Mouse (Mus musculus) testis, adult 2 months (tissue): ENCODE results near the gene Galnt10. TPM values are rescaled to one million over a fixed set of nuclear protein-coding genes. Genes with fewer than 3 reads are reported as not detected.
A peak's percentile ranks its signal among the peaks of the same experiment; 100 is the strongest.
"Not testable (repeated sequence)": the region's sequence is repeated elsewhere in the genome, so short reads cannot be mapped to it uniquely, and the experiment has no call there.

ENCODE experiments used
- H3K27ac ChIP-seq: fragments of 200-500 bp; 2 replicates; pipeline ENCODE4 v1.5.1; 2012; ENCODE audit warnings: low read depth, low read length; ENCODE audit not compliant: control insufficient read depth, insufficient read depth
- H3K27me3 ChIP-seq: fragments of 200-500 bp; 2 replicates; pipeline ENCODE4 v1.6.1; 2012; ENCODE audit warnings: mild to moderate bottlenecking, low read length, moderate library complexity; ENCODE audit not compliant: control insufficient read depth, insufficient read depth
- H3K36me3 ChIP-seq: fragments of 200-500 bp; 2 replicates; pipeline ENCODE4 v1.6.1; 2012; ENCODE audit warnings: mild to moderate bottlenecking, low read length; ENCODE audit not compliant: control insufficient read depth, insufficient read depth
- H3K4me1 ChIP-seq: fragments of 200-500 bp; 2 replicates; pipeline ENCODE4 v1.6.1; 2012; ENCODE audit warnings: low read length; ENCODE audit not compliant: control insufficient read depth, insufficient read depth
- H3K4me3 ChIP-seq: fragments of 200-500 bp; 2 replicates; pipeline ENCODE4 v1.5.1; 2012; ENCODE audit warnings: low read depth, mild to moderate bottlenecking, low read length, moderate library complexity, mixed read lengths; ENCODE audit not compliant: control insufficient read depth
- CTCF ChIP-seq: fragments of 200-500 bp; IDR thresholded peaks from 2 replicates; pipeline ENCODE4 v1.5.1; 2012; ENCODE audit warnings: low read depth, mild to moderate bottlenecking, inconsistent platforms, low read length, moderate library complexity; ENCODE audit not compliant: control insufficient read depth, insufficient read depth, insufficient replicate concordance
- POLR2A ChIP-seq: fragments of 200-500 bp; IDR thresholded peaks from 2 replicates; pipeline ENCODE4 v1.6.1; 2012; ENCODE audit warnings: low read depth, mild to moderate bottlenecking, inconsistent platforms, low read length, moderate library complexity; ENCODE audit not compliant: control insufficient read depth
- polyA plus RNA-seq: library from polyadenylated mRNA; depleted of rRNA; stranded (reverse); fragments of >200 nt; gene quantifications from 2 replicates; pipeline ENCODE4 v1.2.3, GENCODE M21; 2012

The Galnt10 gene
- polyA plus RNA-seq, 1 experiment: 25.9 TPM

- peaks cover 15% of the 10 kb centered on the region for H3K4me1 ChIP-seq
- no peaks in the 10 kb centered on the region for H3K27me3 ChIP-seq
- no peak overlapping the region for H3K27ac ChIP-seq
- no peaks in the 10 kb centered on the region for H3K36me3 ChIP-seq
- TF ChIP-seq POLR2A (no peak), CTCF (no peak)
- no peak overlapping the region for H3K4me3 ChIP-seq
Measured at GRCm38 (mm10) chr11:57823714-57824113, 178.5 kb downstream of the Galnt10 start.

- H3K4me1 ChIP-seq: peaks cover 22% of the 10 kb centered on the region
- peak; percentile 33; the same call in 1 of the 2 replicates for TF ChIP-seq CTCF
- not testable (repeated sequence) for H3K27me3 ChIP-seq
Measured at GRCm38 (mm10) chr11:57825234-57825633, 180.0 kb downstream of the Galnt10 start.

GRCm38 (mm10) chr11:57827048-57827914, 182.0 kb downstream of the Galnt10 start:
- peak overlapping the region; percentile 78 for H3K4me3 ChIP-seq
- peaks cover 9% of the 10 kb centered on the region for H3K27me3 ChIP-seq
- peaks cover 26% of the 10 kb centered on the region for H3K4me1 ChIP-seq
- TF ChIP-seq CTCF: no peak
- no peak for TF ChIP-seq POLR2A
- H3K27ac ChIP-seq: 0 out of 2 replicates have a peak overlapping the region, but pooled peaks have one; percentile 8
- H3K36me3 ChIP-seq: no peaks in the 10 kb centered on the region

More at GRCm38 (mm10) chr11:57825234-57825633, 180.0 kb downstream of the Galnt10 start:
- not testable (repeated sequence) for H3K27ac ChIP-seq, H3K4me3 ChIP-seq, H3K36me3 ChIP-seq

- peak overlapping the region; percentile 78 for H3K4me3 ChIP-seq
- H3K4me1 ChIP-seq: peaks cover 27% of the 10 kb centered on the region
- no peak overlapping the region for H3K27ac ChIP-seq
- TF ChIP-seq POLR2A: no peak
- TF ChIP-seq CTCF: no peak
- H3K36me3 ChIP-seq: no peaks in the 10 kb centered on the region
- peaks cover 11% of the 10 kb centered on the region for H3K27me3 ChIP-seq
Measured at GRCm38 (mm10) chr11:57827915-57828545, 182.8 kb downstream of the Galnt10 start.

GRCm38 (mm10) chr11:57828955-57829870, 184.0 kb downstream of the Galnt10 start:
- Histone ChIP-seq H3K4me3 (peak overlapping the region; percentile 69), H3K36me3 (no peaks in the 10 kb centered on the region), H3K27ac (no peak overlapping the region), H3K4me1 (peaks cover 31% of the 10 kb centered on the region), H3K27me3 (peaks cover 15% of the 10 kb centered on the region)
- TF ChIP-seq CTCF (no peak), POLR2A (no peak)

- Histone ChIP-seq H3K27me3 (peaks cover 15% of the 10 kb centered on the region), H3K4me1 (peaks cover 29% of the 10 kb centered on the region), H3K36me3 (no peaks in the 10 kb centered on the region), H3K4me3 (peak overlapping the region; percentile 67), H3K27ac (no peak overlapping the region)
- TF ChIP-seq CTCF: no peak
- TF ChIP-seq POLR2A: no peak
Measured at GRCm38 (mm10) chr11:57829871-57830775, 184.9 kb downstream of the Galnt10 start.
